Mouse (Mus musculus) retina, postnatal 1 day (tissue): Measurements from ENCODE around the gene Rmnd5a.

ENCODE experiments used
- DNase-seq: peaks from one replicate; pipeline ENCODE4 v3.0.0-alpha.2; 2012

Rmnd5a gene

DNA sequence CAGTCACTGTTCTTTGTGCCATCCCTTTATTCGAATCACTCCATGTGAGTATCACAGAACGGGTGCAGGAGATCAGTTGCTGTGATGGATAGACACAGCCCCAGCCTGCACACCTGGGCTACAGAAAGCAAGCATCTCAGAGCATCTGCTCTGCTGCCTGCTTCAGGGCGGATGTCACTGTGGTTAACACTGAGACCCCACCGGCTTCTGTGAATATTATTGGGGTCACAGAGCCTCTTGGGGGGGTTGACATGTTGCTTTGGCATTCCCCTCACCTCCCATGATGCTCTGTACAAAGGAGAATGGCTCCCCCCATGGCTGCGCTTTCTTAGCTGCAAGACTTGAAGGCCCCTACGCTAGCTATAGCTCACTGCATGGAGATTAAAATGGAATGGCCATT lies 71.0 kb downstream of the Rmnd5a start:
- no peak for DNase-seq

DNA sequence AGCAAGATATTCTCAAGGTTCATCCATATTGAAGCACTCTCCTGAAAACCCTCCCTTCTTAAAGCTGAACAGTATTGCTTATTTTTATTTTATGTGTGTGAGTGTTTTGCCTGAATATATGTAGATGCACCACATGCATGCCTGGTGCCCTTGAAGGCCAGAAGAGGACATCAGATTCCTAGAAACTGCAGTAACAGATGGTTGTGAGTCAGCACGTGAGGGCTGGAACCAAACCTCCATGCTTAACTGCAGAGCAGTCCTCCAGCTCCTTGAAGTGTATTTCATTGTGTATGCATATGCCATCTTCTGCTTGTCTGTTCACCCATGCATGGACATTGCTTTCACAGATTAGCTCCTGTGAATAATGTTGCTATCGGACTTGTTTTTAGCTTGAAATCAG lies 76.4 kb downstream of the Rmnd5a start:
- DNase-seq = no peak

DNA sequence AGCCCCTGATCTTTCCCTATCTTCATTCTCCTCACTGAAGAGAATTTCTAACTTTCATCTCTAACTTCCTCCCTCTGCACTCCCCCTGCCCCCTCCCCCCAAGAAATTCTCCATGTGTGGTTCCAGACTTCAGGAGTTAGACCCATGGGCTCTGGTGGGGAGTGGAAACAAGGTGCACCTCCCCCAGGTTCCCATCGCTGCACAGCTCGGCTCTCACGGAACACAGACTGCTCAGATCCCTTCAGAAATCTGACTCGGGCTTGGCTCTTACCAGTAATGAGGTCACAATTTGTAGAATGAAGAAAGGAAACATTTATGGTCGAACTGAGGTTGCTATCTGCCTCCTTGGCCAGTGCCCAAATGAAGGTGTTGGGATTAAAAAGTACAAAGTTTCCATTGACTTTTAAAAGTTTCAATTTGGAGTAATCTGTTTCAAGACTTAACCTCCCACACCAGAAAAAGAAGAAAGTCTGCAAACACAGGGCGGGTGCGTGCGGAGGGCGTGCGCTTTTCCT lies 79.2 kb downstream of the Rmnd5a start:
- no peak for DNase-seq

DNA sequence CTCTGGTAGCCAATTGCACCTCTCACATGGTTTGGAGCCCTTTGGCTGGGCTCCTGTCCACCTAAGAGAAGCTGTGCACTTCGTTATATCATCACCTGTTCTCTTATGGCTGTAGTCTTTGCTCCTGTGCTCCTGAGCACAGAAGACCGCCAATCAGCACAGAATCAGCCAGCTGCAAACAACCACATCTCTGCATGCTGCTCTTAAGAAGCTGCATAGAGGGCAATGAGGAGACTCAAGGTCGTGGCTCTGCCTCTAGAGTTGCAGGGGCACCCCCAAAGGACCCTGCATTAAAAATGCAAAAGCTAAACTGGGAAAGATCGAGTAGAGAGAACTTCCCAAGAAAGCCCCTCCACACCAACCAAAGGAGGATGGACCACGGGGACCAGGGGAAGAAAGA lies 79.7 kb downstream of the Rmnd5a start:
- no peak for DNase-seq

DNA sequence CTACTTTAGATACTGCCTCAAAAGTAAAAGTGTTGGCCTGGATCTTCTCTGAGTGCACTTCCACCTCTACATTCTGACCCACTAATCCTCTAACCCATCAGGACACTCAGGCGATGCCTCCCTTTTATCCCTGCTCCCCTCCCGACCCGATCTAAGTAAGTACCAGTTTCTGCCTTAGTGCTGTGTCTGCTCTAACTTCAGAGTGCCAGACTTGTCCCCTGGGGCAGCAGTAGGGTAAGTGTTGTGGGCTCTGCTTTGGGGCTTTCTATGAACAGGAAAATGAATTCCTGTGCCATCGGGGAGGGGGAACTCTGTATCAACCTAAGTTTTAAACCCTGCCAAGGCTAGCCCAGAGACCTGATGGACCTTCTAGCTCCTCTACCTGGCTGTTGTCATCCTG lies 80.2 kb downstream of the Rmnd5a start:
- DNase-seq = no peak

DNA sequence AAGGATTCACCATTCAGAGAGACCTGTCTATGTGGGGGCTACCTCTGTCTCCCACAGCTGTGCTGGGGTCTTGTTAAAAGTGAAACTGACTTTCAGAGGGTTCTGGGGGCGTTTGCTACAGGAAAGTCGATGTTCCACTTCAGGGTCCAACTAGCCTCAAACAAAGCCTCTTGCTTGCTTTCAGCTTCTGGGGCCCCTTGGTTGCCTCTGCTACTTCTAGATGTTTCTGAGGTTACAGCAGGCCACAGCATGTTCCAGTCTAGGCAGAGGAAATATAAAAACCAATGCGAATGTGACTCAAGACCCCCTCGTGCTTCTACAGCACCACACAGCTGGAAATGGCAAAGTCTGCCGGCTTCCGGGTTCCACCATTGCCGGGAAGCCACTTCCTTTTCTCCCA lies 82.9 kb downstream of the Rmnd5a start:
- DNase-seq = no peak

DNA sequence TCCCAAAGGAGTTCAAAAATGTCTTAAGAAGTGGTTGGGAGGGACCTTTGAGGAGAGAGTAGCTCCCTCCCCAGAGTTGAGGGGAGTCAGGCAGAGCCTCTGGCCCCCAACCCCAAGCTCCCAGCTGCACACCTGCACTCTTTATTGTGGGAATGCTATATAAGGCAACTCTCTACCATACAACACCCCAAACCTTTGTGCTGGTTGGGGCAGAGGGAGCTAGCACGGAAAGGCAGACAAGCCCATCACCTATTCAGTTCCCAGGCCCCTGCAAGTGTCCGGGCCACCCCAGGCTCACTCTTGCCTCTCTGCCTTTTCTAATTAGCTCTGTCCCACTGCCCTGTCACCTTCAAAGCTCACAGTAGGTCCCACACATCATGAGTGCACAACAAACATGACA lies 86.7 kb downstream of the Rmnd5a start:
- DNase-seq = no peak

DNA sequence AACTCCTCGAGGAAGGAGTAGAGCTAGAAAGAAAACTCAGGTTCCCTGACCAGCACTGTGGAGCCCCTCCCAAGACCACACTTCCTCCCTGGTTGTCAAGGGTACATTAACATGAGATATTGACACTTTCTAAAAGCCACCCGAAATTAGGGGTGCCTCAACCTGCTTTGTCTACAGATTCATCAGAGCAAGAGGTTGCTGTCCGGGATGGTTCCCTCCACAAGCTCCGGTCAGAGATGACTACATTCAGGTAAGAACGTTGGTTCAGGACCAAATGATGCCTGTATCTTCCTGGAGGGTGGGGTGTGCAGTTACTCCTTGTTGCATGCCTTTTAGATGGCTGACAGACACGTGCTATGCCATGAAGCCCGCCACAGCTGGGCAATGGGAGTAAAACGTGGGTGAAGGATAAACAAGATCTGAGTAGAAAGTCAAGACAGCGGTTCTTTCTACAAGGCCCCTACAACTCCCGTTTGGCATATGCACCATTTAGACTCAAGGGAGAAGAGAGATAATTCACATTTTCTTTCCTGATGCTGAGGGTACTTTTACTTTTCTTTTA lies 87.5 kb downstream of the Rmnd5a start:
- DNase-seq = no peak

DNA sequence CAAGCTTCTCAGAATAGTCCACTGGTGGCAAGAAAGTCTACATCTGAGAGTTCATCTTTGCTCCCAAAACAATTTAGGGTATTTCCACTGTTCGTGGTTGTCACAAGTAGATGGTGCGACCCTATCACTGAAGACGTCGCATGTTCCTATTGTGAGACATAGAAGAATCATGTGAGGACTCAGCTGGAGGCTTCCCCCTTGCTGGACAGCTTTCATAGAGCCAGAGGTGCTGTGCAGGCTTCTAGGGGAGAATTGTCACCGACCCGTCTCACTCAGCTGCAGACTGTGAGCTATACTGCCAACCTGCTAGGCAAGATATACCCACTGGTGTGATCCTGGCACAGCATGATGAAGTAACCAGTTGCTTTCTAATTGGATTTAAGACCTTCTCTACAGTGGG lies 88.2 kb downstream of the Rmnd5a start:
- no peak for DNase-seq

DNA sequence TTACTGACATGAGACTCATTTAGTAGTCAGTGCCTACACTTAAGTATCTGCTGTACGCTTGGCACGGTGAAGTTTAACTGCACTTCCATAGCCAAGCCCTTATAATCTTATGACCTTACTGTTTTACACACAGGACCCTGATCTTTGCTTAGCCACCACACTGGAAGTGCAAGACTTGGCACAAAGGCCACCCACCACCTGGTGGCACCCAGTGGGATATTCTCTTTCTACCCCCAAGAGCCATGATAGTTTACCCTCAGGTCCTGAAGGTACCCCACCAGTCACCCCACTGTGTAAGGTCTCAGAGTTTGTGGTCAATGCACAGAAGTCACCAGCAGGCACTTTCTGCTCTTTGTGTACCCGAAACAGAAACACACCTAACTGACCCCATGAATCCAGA lies 89.2 kb downstream of the Rmnd5a start:
- DNase-seq = no peak

DNA sequence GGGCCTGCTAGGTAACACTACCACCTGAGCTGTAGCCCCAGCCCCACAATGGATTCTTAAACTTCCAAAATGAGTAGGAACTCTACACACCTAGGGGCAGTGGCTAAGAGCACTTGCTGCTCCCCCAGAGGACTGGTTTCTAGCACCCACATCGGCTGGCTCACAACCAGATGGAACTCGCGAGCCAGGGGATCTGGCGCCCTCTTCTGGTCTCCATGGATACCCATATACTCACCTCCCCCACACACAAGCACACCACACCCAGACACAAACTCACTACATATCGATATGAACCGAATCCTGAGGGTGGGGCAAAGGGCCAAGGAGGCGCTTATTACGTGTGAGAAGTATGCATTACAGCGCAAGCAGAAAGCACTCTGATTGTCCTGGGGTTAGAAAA lies 92.4 kb downstream of the Rmnd5a start:
- no peak for DNase-seq

DNA sequence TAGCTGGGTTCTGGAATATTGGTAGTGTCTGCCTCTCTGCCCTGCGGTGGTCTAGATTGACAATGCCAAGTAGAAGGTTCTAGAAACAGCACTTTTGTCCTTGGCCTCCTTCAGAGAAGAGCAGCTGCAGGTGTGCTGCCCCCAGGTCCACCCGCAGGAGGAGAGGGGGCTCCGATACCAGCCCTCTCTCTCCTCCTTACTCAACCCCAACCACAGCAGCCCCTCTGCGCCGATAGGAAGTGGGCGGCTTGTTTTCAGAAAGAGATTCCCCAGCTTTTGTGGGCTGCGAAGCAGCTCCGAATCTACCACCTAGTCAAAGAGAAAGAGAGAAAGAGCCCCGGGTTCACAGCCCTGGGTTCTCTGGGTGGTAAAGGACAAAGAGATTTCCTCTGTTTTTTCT lies 99.3 kb downstream of the Rmnd5a start:
- no peak for DNase-seq

DNA sequence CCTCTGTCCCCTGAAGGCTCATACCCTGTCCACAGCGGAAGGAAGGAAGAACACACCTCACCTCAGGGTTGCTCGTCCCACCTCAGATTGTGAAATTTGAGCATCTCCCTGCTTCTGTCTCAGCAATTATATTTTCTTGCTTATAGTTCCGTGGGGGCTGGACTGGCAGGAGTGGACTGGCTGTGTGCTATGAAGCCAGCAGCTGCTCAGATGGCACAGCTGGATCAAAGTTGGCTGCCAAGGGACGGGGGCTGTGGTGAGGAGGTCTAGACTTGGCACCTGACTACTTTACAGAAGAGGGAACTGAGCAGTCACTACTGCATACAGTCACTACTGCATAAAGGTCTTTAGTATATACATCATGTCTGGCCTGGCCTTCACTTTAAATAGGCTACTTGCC lies 101.1 kb downstream of the Rmnd5a start:
- DNase-seq = no peak

DNA sequence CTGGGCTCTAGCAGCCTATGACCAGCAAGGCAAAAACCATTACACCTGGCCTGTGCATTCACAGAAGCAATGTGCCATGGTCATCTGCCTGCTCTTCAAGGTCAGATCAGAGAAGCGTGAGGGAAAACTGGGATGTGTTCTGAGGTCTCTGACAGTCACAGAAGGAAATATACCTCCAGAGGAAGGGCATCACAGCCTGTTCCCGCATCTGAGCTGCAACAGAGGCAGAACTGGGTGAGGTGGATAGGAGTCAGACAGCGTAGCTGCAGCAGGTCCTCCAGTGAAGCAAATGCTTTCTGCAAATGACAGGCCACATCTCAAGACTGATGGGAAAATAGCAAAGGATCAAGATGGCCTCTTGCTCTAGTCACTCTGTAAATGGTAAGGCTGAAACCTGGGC lies 101.5 kb downstream of the Rmnd5a start:
- no peak for DNase-seq
